Mouse (Mus musculus): ENCODE data around the gene Rdh16. TPM values are rescaled to one million over a fixed set of nuclear protein-coding genes. Genes with fewer than 3 reads are reported as not detected.
"Not testable (repeated sequence)": the region's sequence is repeated elsewhere in the genome, so short reads cannot be mapped to it uniquely, and the experiment has no call there.

The Rdh16 gene
- polyA plus RNA-seq, 1 experiment from 2014 or later, result 13.1 TPM

- Histone ChIP-seq H3K4me1 (replicated peaks; ENCODE audit: insufficient read depth, low read length) (no peaks in the 10 kb centered on the region), H3K27ac (no peak overlapping the region), H3K4me3 (replicated peaks; ENCODE audit: low read depth, low read length) (no peak overlapping the region), H3K27me3 (ENCODE audit: insufficient read depth, low read length) (no peaks in the 10 kb centered on the region), H3K9me3 (replicated peaks; ENCODE audit: low read length) (no peaks in the 10 kb centered on the region), H3K9ac (ENCODE audit: low read depth, low read length) (no peak overlapping the region), H3K4me2 (ENCODE audit: low read length) (no peak overlapping the region), H3K36me3 (ENCODE audit: insufficient read depth, low read length) (no peaks in the 10 kb centered on the region)
- DNase-seq (ENCODE audit: low spot score), result no peak
- 91% methylated on average over 1 of the region's 1 CpGs for WGBS
- ATAC-seq (replicated peaks; ENCODE audit: low FRiP score, low read depth), result 0 out of 2 replicates have a peak, but pooled peaks have one; percentile 43
- TF ChIP-seq CTCF (IDR thresholded peaks at IDR 0.05; ENCODE audit: low read depth), result no peak
Observed at GRCm38 (mm10) chr10:127799295-127799694, 1.7 kb upstream of the Rdh16 start.

GRCm38 (mm10) chr10:127801612-127802011, 660 bp downstream of the Rdh16 start:
- H3K27ac ChIP-seq, result no peak overlapping the region
- H3K36me3 ChIP-seq (ENCODE audit: insufficient read depth, low read length), result no peaks in the 10 kb centered on the region
- H3K27me3 ChIP-seq (ENCODE audit: insufficient read depth, low read length), result no peaks in the 10 kb centered on the region
- ATAC-seq (replicated peaks; ENCODE audit: low FRiP score, low read depth), result no peak
- H3K9me3 ChIP-seq (replicated peaks; ENCODE audit: low read length), result no peaks in the 10 kb centered on the region
- no peaks in the 10 kb centered on the region for H3K4me1 ChIP-seq (replicated peaks; ENCODE audit: insufficient read depth, low read length)
- H3K4me2 ChIP-seq (ENCODE audit: low read length), result no peak overlapping the region
- no peak overlapping the region for H3K9ac ChIP-seq (ENCODE audit: low read depth, low read length)
- DNase-seq (ENCODE audit: low spot score), result no peak
- H3K4me3 ChIP-seq (replicated peaks; ENCODE audit: low read depth, low read length), result no peak overlapping the region
- 85% methylated on average over 2 of the region's 2 CpGs for WGBS
- TF ChIP-seq CTCF (IDR thresholded peaks at IDR 0.05; ENCODE audit: low read depth), result no peak

GRCm38 (mm10) chr10:127802236-127802635, 1.3 kb downstream of the Rdh16 start:
- H3K4me2 ChIP-seq (ENCODE audit: low read length), result no peak overlapping the region
- no peaks in the 10 kb centered on the region for H3K9me3 ChIP-seq (replicated peaks; ENCODE audit: low read length)
- no peaks in the 10 kb centered on the region for H3K27me3 ChIP-seq (ENCODE audit: insufficient read depth, low read length)
- no peak overlapping the region for H3K9ac ChIP-seq (ENCODE audit: low read depth, low read length)
- DNase-seq (ENCODE audit: low spot score), result no peak
- no peaks in the 10 kb centered on the region for H3K4me1 ChIP-seq (replicated peaks; ENCODE audit: insufficient read depth, low read length)
- no peaks in the 10 kb centered on the region for H3K36me3 ChIP-seq (ENCODE audit: insufficient read depth, low read length)
- H3K4me3 ChIP-seq (replicated peaks; ENCODE audit: low read depth, low read length), result no peak overlapping the region
- TF ChIP-seq CTCF (IDR thresholded peaks at IDR 0.05; ENCODE audit: low read depth), result no peak
- no peak for ATAC-seq (replicated peaks; ENCODE audit: low FRiP score, low read depth)
- WGBS, result 83% methylated on average over 5 of the region's 5 CpGs
- no peak overlapping the region for H3K27ac ChIP-seq

DNA sequence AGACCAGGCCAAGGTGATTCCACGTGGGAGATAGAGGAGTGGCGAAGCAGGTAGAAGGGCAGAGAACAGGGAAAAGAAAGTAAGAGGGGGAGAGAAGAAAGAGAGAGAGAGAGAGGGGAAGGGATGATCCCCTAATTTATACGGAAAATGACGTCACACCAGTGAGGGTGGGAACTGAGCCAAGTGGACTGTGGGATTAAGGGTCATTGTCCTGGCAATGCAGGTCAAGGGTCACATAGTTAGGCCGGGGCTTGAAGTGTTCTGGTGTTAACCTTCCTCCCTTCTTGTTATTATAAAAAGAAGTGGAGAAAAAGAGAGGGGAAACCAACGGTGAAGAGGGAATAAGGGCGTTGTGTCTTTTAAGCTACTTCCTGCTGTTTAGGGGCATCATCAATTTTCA, 3.5 kb downstream of the Rdh16 start:
- H3K27me3 ChIP-seq (ENCODE audit: insufficient read depth, low read length), result no peaks in the 10 kb centered on the region
- no peak overlapping the region for H3K4me2 ChIP-seq (ENCODE audit: low read length)
- H3K9me3 ChIP-seq (replicated peaks; ENCODE audit: low read length), result no peaks in the 10 kb centered on the region
- 60% methylated on average over 7 of the region's 7 CpGs for WGBS
- H3K4me1 ChIP-seq (replicated peaks; ENCODE audit: insufficient read depth, low read length), result no peaks in the 10 kb centered on the region
- DNase-seq (ENCODE audit: low spot score) (no peak), ATAC-seq (replicated peaks; ENCODE audit: low FRiP score, low read depth) (no peak)
- no peak for TF ChIP-seq CTCF (IDR thresholded peaks at IDR 0.05; ENCODE audit: low read depth)
- H3K36me3 ChIP-seq (ENCODE audit: insufficient read depth, low read length), result no peaks in the 10 kb centered on the region
- H3K9ac ChIP-seq (ENCODE audit: low read depth, low read length), result no peak overlapping the region
- no peak overlapping the region for H3K4me3 ChIP-seq (replicated peaks; ENCODE audit: low read depth, low read length)
- H3K27ac ChIP-seq, result no peak overlapping the region

DNA sequence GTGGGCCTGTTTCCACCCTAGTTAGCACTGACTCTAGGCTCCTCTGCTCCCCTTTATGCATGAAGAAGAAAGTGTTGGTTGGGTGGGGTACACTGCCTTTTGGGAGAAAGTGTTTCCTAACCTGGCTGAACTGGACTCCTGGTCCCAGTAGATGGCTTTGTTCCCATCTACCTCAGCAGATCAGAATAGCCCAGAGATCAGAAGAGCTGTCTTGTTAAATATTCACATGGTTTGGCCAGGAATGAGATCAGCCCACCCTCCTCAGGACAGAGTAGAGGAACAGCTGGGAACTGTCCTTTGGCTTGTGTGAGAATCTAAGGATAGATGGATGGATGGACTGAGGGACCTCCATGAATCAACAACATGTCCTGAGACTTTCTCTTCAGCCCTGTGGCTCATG, 14.9 kb downstream of the Rdh16 start:
- Histone ChIP-seq H3K4me1 (replicated peaks; ENCODE audit: insufficient read depth, low read length) (no peaks in the 10 kb centered on the region), H3K4me3 (replicated peaks; ENCODE audit: low read depth, low read length) (no peak overlapping the region), H3K4me2 (ENCODE audit: low read length) (no peak overlapping the region), H3K9ac (ENCODE audit: low read depth, low read length) (no peak overlapping the region), H3K27ac (no peak overlapping the region), H3K36me3 (ENCODE audit: insufficient read depth, low read length) (no peaks in the 10 kb centered on the region), H3K9me3 (replicated peaks; ENCODE audit: low read length) (no peaks in the 10 kb centered on the region; the same call in 1 of the 2 replicates), H3K27me3 (ENCODE audit: insufficient read depth, low read length) (no peaks in the 10 kb centered on the region)
- ATAC-seq (replicated peaks; ENCODE audit: low FRiP score, low read depth) (no peak), DNase-seq (ENCODE audit: low spot score) (no peak)
- TF ChIP-seq CTCF (IDR thresholded peaks at IDR 0.05; ENCODE audit: low read depth), result no peak

DNA sequence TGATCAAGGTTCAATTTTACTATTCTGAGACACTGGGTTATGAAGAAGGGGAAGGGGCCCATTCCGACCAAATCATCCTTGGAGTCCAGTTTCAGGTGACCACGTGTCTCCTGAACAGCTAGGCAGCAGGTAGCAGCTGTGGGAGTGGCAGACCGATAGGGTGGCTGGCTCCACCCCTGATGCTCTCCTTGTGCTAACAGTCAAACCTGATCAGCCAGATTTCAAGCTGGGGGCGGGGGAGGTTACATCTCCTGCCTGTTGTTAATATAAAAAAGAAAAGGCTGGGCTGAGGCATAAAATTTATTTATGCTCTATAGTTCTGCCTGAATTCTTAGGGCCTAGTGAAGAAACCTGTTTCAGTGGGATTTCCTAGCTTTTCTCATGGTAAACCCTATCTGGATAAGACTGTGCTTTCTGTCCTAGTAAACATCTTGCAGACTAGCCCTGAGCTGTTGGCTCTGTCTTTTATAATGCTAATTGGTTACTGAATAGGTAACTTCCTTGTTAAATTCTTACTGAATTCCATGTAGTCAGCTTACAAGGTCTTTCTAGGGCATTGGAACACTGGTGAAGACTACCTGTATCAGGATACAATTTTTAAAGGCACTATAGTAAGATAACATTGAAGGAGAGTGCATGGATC, 16.4 kb downstream of the Rdh16 start:
- 71% methylated on average over 4 of the region's 4 CpGs for WGBS
- not testable (repeated sequence) for H3K4me3 ChIP-seq (replicated peaks; ENCODE audit: low read depth, low read length); ATAC-seq (replicated peaks; ENCODE audit: low FRiP score, low read depth); H3K4me2 ChIP-seq (ENCODE audit: low read length); H3K9me3 ChIP-seq (replicated peaks; ENCODE audit: low read length); H3K9ac ChIP-seq (ENCODE audit: low read depth, low read length); H3K27me3 ChIP-seq (ENCODE audit: insufficient read depth, low read length); H3K27ac ChIP-seq; H3K36me3 ChIP-seq (ENCODE audit: insufficient read depth, low read length); DNase-seq (ENCODE audit: low spot score); H3K4me1 ChIP-seq (replicated peaks; ENCODE audit: insufficient read depth, low read length)

- H3K36me3 ChIP-seq (ENCODE audit: insufficient read depth, low read length); H3K27me3 ChIP-seq (ENCODE audit: insufficient read depth, low read length); ATAC-seq (replicated peaks; ENCODE audit: low FRiP score, low read depth): not testable (repeated sequence)
Observed at GRCm38 (mm10) chr10:127821806-127822205, 20.9 kb downstream of the Rdh16 start.

More at GRCm38 (mm10) chr10:127821806-127822205, 20.9 kb downstream of the Rdh16 start:
- H3K9me3 ChIP-seq (replicated peaks; ENCODE audit: low read length); H3K4me1 ChIP-seq (replicated peaks; ENCODE audit: insufficient read depth, low read length); H3K9ac ChIP-seq (ENCODE audit: low read depth, low read length); H3K4me3 ChIP-seq (replicated peaks; ENCODE audit: low read depth, low read length); DNase-seq (ENCODE audit: low spot score); H3K4me2 ChIP-seq (ENCODE audit: low read length); H3K27ac ChIP-seq: not testable (repeated sequence)
- WGBS, result 88% methylated on average over 2 of the region's 2 CpGs

Measured in kidney, postnatal 0 days (tissue).